Comparison of ENCODE assay signal across 8 mouse cellular contexts in the genomic region with DNA sequence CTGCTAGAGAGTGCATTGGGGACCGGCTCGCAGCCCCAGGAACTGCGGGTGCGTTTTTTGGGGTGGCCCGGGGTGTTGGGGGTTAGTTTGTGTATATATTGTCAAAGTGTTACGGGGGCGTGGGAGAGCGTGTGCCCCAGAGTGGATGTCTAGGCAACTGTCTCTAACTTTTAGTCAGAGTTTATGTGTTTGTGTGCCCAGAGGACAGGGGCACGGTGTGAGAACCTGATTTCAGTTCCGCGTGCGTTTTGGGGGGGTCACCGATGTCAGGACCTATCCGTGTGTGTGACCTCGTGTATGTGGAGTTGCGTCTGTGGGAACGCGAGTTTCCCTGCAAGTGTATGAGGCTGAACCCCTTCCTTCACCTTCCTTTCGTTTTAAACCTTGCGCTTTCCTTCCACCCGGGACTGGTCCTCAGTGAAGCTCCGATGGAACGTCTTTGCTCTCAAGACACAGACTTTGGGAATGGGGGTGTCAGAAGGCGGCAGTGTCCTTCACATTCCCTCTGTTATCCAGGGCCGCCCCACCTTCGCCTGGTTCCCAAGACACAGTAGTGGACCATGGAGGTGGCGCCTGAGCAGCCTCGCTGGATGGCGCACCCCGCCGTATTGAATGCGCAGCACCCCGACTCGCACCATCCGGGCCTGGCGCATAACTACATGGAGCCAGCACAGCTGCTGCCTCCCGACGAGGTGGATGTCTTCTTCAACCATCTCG. TPM values are rescaled to one million over a fixed set of nuclear protein-coding genes. Genes with fewer than 3 reads are reported as not detected.
DNase-seq lines count a peak whose midpoint lies in the region; ATAC-seq lines count a peak whose summit lies in the region.

No protein-coding gene starts in this region.

- H3K4me2 ChIP-seq in kidney, embryonic 15.5 days, result peak overlapping the region; percentile 80
- H3K4me2 ChIP-seq in embryonic facial prominence, embryonic 13.5 days, result peak overlapping the region; percentile 76
- H3K4me2 ChIP-seq in hindbrain, embryonic 16.5 days (ENCODE audit: low read length), result peak overlapping the region; percentile 55

- peak overlapping the region; percentile 56 for H3K4me3 ChIP-seq in kidney, embryonic 15.5 days (replicated peaks)
- H3K4me3 ChIP-seq in embryonic facial prominence, embryonic 13.5 days, result peak overlapping the region; percentile 56
- peak overlapping the region; percentile 30 for H3K4me3 ChIP-seq in hindbrain, embryonic 16.5 days (ENCODE audit: low read length)

- no peak for ATAC-seq in kidney, embryonic 15.5 days (replicated peaks; ENCODE audit: low FRiP score)
- ATAC-seq in embryonic facial prominence, embryonic 13.5 days (ENCODE audit: insufficient number of reproducible peaks, insufficient read depth, low FRiP score, low TSS enrichment, low read depth), result no peak
- ATAC-seq in hindbrain, embryonic 16.5 days, result no peak
- ATAC-seq in megakaryocyte progenitor cell, adult 5-6 weeks (replicated peaks; ENCODE audit: poor library complexity), result 0 out of 2 replicates have a peak, but pooled peaks have one; percentile 10
- ATAC-seq in granulocyte monocyte progenitor cell, adult 5-6 weeks (replicated peaks; ENCODE audit: poor library complexity, severe bottlenecking), result no peak

- WGBS in kidney, embryonic 15.5 days, result under 1% methylated on average over 39 of the region's 39 CpGs
- WGBS in embryonic facial prominence, embryonic 13.5 days, result 1% methylated on average over 39 of the region's 39 CpGs
- 2% methylated on average over 39 of the region's 39 CpGs for WGBS in hindbrain, embryonic 16.5 days

- peak overlapping the region; percentile 19; the same call in 1 of the 2 replicates for H3K27ac ChIP-seq in kidney, embryonic 15.5 days
- H3K27ac ChIP-seq in embryonic facial prominence, embryonic 13.5 days, result peak overlapping the region; percentile 94
- H3K27ac ChIP-seq in hindbrain, embryonic 16.5 days (ENCODE audit: low read depth, low read length), result no peak overlapping the region

- peaks cover 85% of the 10 kb centered on the region for H3K4me1 ChIP-seq in kidney, embryonic 15.5 days
- peaks cover 65% of the 10 kb centered on the region for H3K4me1 ChIP-seq in embryonic facial prominence, embryonic 13.5 days
- peaks cover 18% of the 10 kb centered on the region for H3K4me1 ChIP-seq in hindbrain, embryonic 16.5 days (ENCODE audit: control insufficient read depth, insufficient read depth, low read depth, low read length)

- peaks cover 98% of the 10 kb centered on the region for H3K27me3 ChIP-seq in kidney, embryonic 15.5 days
- H3K27me3 ChIP-seq in embryonic facial prominence, embryonic 13.5 days, result peaks cover 100% of the 10 kb centered on the region
- H3K27me3 ChIP-seq in hindbrain, embryonic 16.5 days (replicated peaks; ENCODE audit: control insufficient read depth, insufficient read depth, low read length), result peaks cover 66% of the 10 kb centered on the region

- no peaks in the 10 kb centered on the region for H3K36me3 ChIP-seq in kidney, embryonic 15.5 days
- H3K36me3 ChIP-seq in embryonic facial prominence, embryonic 13.5 days, result no peaks in the 10 kb centered on the region
- H3K36me3 ChIP-seq in hindbrain, embryonic 16.5 days (ENCODE audit: control insufficient read depth, insufficient read depth, low read length), result no peaks in the 10 kb centered on the region

- peak overlapping the region; percentile 53 for H3K9ac ChIP-seq in kidney, embryonic 15.5 days
- H3K9ac ChIP-seq in embryonic facial prominence, embryonic 13.5 days, result peak overlapping the region; percentile 76
- no peak overlapping the region for H3K9ac ChIP-seq in hindbrain, embryonic 16.5 days (ENCODE audit: low read depth, low read length)

- no peaks in the 10 kb centered on the region for H3K9me3 ChIP-seq in kidney, embryonic 15.5 days (replicated peaks)
- no peaks in the 10 kb centered on the region for H3K9me3 ChIP-seq in embryonic facial prominence, embryonic 13.5 days
- H3K9me3 ChIP-seq in hindbrain, embryonic 16.5 days (ENCODE audit: control insufficient read depth, low read length), result no peaks in the 10 kb centered on the region

- no peak for DNase-seq in kidney, adult 18-20 months
- DNase-seq in cerebellum, adult 9-11 months, result no peak
- no peak for DNase-seq in testis, postnatal 14 days (ENCODE audit: low spot score)

RNA-seq across cellular contexts. Expression of a gene that starts 5.5 kb away (rescaled TPM):
- polyA plus RNA-seq in kidney, embryonic 15.5 days (2015; fragmentation: Nextera tagmentation; extraction: Ambion mirVana), result 42.1 and 59.5 TPM in 2 replicates
- polyA plus RNA-seq in embryonic facial prominence, embryonic 13.5 days (2015; fragmentation: Nextera tagmentation; extraction: Ambion mirVana), result 54.9 and 81.7 TPM in 2 replicates
- polyA plus RNA-seq in hindbrain, embryonic 16.5 days (2015; fragmentation: Nextera tagmentation; extraction: Ambion mirVana), result 14.1 and 18.0 TPM in 2 replicates
- total RNA-seq in megakaryocyte progenitor cell, adult 5-6 weeks (2015), result 11.2 and 19.8 TPM in 2 replicates
- 6.0 and 10.1 TPM in 2 replicates for total RNA-seq in megakaryocyte progenitor cell, adult 5-6 weeks (2017)
- total RNA-seq in granulocyte monocyte progenitor cell, adult 5-6 weeks (2014; fragmentation: Nextera tagmentation), result 21.0 and 27.1 TPM in 2 replicates
- total RNA-seq in granulocyte monocyte progenitor cell, adult 5-6 weeks (2017), result 3.2 and 6.4 TPM in 2 replicates

RNA-seq across cellular contexts. Expression of a gene that starts 22.9 kb away (rescaled TPM):
- polyA plus RNA-seq in kidney, embryonic 15.5 days (2015; fragmentation: Nextera tagmentation; extraction: Ambion mirVana), result not detected in 2 replicates
- not detected in 2 replicates for polyA plus RNA-seq in embryonic facial prominence, embryonic 13.5 days (2015; fragmentation: Nextera tagmentation; extraction: Ambion mirVana)
- not detected in 2 replicates for polyA plus RNA-seq in hindbrain, embryonic 16.5 days (2015; fragmentation: Nextera tagmentation; extraction: Ambion mirVana)
- not detected in 2 replicates for total RNA-seq in megakaryocyte progenitor cell, adult 5-6 weeks (2015)
- total RNA-seq in megakaryocyte progenitor cell, adult 5-6 weeks (2017), result not detected in 2 replicates
- total RNA-seq in granulocyte monocyte progenitor cell, adult 5-6 weeks (2014; fragmentation: Nextera tagmentation), result not detected in 2 replicates
- not detected in 2 replicates for total RNA-seq in granulocyte monocyte progenitor cell, adult 5-6 weeks (2017)
